Mouse (Mus musculus) hindbrain, postnatal 0 days (tissue): ENCODE data around the gene Smyd2. TPM values are rescaled to one million over a fixed set of nuclear protein-coding genes. Genes with fewer than 3 reads are reported as not detected.

ENCODE experiments used
- ATAC-seq: fragments of 200-750 bp; cut with Nextera tagmentation; 2 replicates; pipeline ENCODE4 v1.8.0; 2017; ENCODE audit warnings: mild to moderate bottlenecking, moderate TSS enrichment, moderate library complexity
- DNase-seq: peaks from one replicate; pipeline ENCODE4 v3.0.0-alpha.2; 2015; ENCODE audit warnings: low spot score
- H3K27ac ChIP-seq: fragments of 300-500 bp; sonication (generic); 2 replicates; pipeline ENCODE4 v1.5.1; 2014; ENCODE audit warnings: mild to moderate bottlenecking
- H3K27me3 ChIP-seq: fragments of 300-500 bp; sonication (generic); 2 replicates; pipeline ENCODE4 v1.6.1; 2014; ENCODE audit warnings: low read length, mixed read lengths; ENCODE audit not compliant: insufficient read depth
- H3K36me3 ChIP-seq: fragments of 300-500 bp; sonication (generic); 2 replicates; pipeline ENCODE4 v1.6.1; 2014; ENCODE audit warnings: low read length, mixed read lengths; ENCODE audit not compliant: insufficient read depth
- H3K4me1 ChIP-seq: fragments of 300-500 bp; sonication (generic); 2 replicates; pipeline ENCODE4 v1.6.1; 2014; ENCODE audit warnings: antibody characterized with exemption, low read length, mixed read lengths; ENCODE audit not compliant: insufficient read depth
- H3K4me2 ChIP-seq: fragments of 300-500 bp; sonication (generic); 2 replicates; pipeline ENCODE4 v1.6.1; 2014; ENCODE audit warnings: low read depth, mild to moderate bottlenecking, low read length, moderate library complexity, mixed read lengths
- H3K4me3 ChIP-seq: fragments of 300-500 bp; sonication (generic); 2 replicates; pipeline ENCODE4 v1.5.1; 2014; ENCODE audit warnings: low read length
- H3K9ac ChIP-seq: fragments of 300-500 bp; sonication (generic); replicated peaks from 2 replicates; pipeline ENCODE4 v1.6.1; 2014; ENCODE audit warnings: mild to moderate bottlenecking, low read length, moderate library complexity, mixed read lengths
- H3K9me3 ChIP-seq: fragments of 300-500 bp; sonication (generic); 2 replicates; pipeline ENCODE4 v1.6.1; 2016; ENCODE audit warnings: low read length, mixed read lengths
- CTCF ChIP-seq: IDR thresholded peaks from 2 replicates; pipeline ENCODE4 v1.5.1; 2016; ENCODE audit warnings: antibody characterized with exemption, control low read depth, low read depth
- WGBS: fragments of 180-500 bp; shearing (Covaris S2); extraction: QIAGEN DNeasy Blood & Tissue Kit; methylation state at CpG from one replicate; pipeline ENCODE4 v1.1.7; 2014; 5-methylcytosine and 5-hydroxymethylcytosine counted together
- polyA plus RNA-seq: library from polyadenylated mRNA; unstranded; fragments of >200 nt; fragmentation: Nextera tagmentation; extraction: Ambion mirVana; gene quantifications from 2 replicates; pipeline ENCODE4 v1.2.1, GENCODE M21; 2015
- total RNA-seq: library from RNA; depleted of rRNA; stranded (reverse); fragments of >200 nt; gene quantifications from 2 replicates; pipeline ENCODE4 v1.2.3, GENCODE M21; 2014

Gene Smyd2
- total and polyA plus RNA-seq, 2 experiments from 2014 or later, result 61.9 to 81.8 TPM

DNA sequence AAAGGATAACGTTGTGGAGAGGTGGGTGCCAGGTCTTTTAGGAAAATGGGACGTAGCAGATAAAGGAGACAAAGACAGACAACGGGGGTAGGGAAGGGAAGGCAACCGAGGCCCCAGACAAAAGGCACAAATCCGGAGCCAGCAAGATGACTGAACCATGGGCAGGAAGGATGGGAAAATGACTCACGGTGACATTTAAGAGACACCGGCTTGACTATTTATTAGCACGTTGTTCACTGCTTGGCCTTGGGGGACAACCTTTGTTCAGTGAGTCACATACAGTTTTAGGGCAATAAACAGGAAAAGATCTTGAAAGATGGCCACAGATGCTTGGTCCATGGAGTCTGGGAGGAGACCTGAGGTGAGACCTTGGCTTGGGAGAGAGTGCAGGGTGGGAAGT lies 24.0 kb upstream of the Smyd2 start:
- no peaks in the 10 kb centered on the region for H3K9me3 ChIP-seq
- H3K27ac ChIP-seq, result no peak overlapping the region
- no peak for TF ChIP-seq CTCF
- no peaks in the 10 kb centered on the region for H3K36me3 ChIP-seq
- H3K4me1 ChIP-seq, result no peaks in the 10 kb centered on the region
- no peak overlapping the region for H3K4me3 ChIP-seq
- no peak overlapping the region for H3K9ac ChIP-seq
- no peak for DNase-seq
- WGBS, result 84% methylated on average over 8 of the region's 8 CpGs
- no peak for ATAC-seq
- H3K4me2 ChIP-seq, result no peak overlapping the region
- H3K27me3 ChIP-seq, result no peaks in the 10 kb centered on the region

DNA sequence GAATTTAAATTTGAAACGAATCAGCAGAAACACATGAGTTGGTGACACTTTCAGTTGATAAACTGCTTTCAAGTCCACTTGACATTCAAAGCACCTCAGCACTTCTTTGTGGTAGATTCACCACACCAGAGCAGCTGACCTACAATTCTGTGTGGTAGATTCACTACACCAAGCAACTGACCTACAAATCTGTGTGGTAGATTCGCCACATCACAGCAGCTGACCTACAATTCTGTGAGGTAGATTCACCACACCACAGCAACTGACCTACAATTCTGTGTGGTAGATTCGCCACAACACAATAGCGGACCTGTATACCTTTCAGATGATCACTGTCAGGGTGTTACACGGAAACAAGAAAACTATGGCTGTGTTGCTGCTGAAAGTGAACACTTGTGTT lies 19.6 kb upstream of the Smyd2 start:
- Histone ChIP-seq H3K27me3 (no peaks in the 10 kb centered on the region), H3K27ac (no peak overlapping the region)
- WGBS, result 89% methylated on average over 5 of the region's 5 CpGs

GRCm38 (mm10) chr1:189936436-189937105 lies 14.4 kb upstream of the Smyd2 start:
- no peak for TF ChIP-seq CTCF
- Histone ChIP-seq H3K4me3 (no peak overlapping the region), H3K9me3 (no peaks in the 10 kb centered on the region), H3K27me3 (no peaks in the 10 kb centered on the region), H3K4me1 (no peaks in the 10 kb centered on the region), H3K27ac (no peak overlapping the region), H3K9ac (no peak overlapping the region), H3K36me3 (no peaks in the 10 kb centered on the region), H3K4me2 (no peak overlapping the region)
- ATAC-seq (no peak), DNase-seq (no peak)
- WGBS, result 84% methylated on average over 10 of the region's 10 CpGs

More for the DNA sequence above, 19.6 kb upstream of the Smyd2 start:
- no peak overlapping the region for H3K4me2 ChIP-seq
- DNase-seq, result no peak
- no peak overlapping the region for H3K9ac ChIP-seq
- no peak overlapping the region for H3K4me3 ChIP-seq
- ATAC-seq, result no peak
- no peaks in the 10 kb centered on the region for H3K4me1 ChIP-seq
- no peak for TF ChIP-seq CTCF
- no peaks in the 10 kb centered on the region for H3K36me3 ChIP-seq
- H3K9me3 ChIP-seq, result no peaks in the 10 kb centered on the region

GRCm38 (mm10) chr1:189933480-189934202 lies 11.5 kb upstream of the Smyd2 start:
- Histone ChIP-seq H3K27ac (no peak overlapping the region), H3K4me2 (no peak overlapping the region), H3K9me3 (no peaks in the 10 kb centered on the region), H3K36me3 (no peaks in the 10 kb centered on the region), H3K4me1 (no peaks in the 10 kb centered on the region), H3K4me3 (no peak overlapping the region), H3K9ac (no peak overlapping the region), H3K27me3 (no peaks in the 10 kb centered on the region)
- no peak for ATAC-seq
- no peak for TF ChIP-seq CTCF
- 76% methylated on average over 9 of the region's 9 CpGs for WGBS
- DNase-seq, result no peak

- Histone ChIP-seq H3K9me3 (no peaks in the 10 kb centered on the region), H3K9ac (no peak overlapping the region), H3K36me3 (no peaks in the 10 kb centered on the region), H3K4me3 (no peak overlapping the region), H3K27ac (no peak overlapping the region), H3K4me1 (no peaks in the 10 kb centered on the region), H3K4me2 (no peak overlapping the region), H3K27me3 (no peaks in the 10 kb centered on the region)
- TF ChIP-seq CTCF, result no peak
- DNase-seq (no peak), ATAC-seq (no peak)
- WGBS, result 53% methylated on average over 7 of the region's 7 CpGs
Measured at GRCm38 (mm10) chr1:189932976-189933375, 10.8 kb upstream of the Smyd2 start.

DNA sequence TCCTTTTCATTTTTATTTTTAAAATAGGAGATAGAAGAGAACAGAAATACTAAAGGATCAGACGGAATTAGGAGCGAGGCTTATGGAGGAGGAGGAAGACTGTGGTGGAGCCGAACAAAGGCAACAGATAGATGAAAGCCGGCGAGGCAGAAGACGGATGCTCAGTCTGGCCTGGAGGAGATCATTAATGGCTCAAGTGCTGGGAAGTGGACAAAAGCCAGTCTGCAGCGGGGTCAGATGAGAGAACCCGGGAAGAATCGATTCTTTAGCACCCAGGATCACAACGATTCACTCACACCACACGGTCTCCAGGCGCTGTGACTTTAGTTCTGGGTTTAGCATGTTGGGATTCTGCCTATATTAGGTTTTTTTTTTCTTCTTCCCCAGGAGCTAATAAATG lies 10.0 kb upstream of the Smyd2 start:
- Histone ChIP-seq H3K27me3 (no peaks in the 10 kb centered on the region), H3K4me1 (no peaks in the 10 kb centered on the region), H3K27ac (no peak overlapping the region), H3K36me3 (no peaks in the 10 kb centered on the region), H3K9ac (no peak overlapping the region), H3K4me2 (0 out of 2 replicates have a peak overlapping the region, but pooled peaks have one; percentile 16), H3K9me3 (no peaks in the 10 kb centered on the region), H3K4me3 (no peak overlapping the region)
- DNase-seq (no peak), ATAC-seq (no peak)
- TF ChIP-seq CTCF, result no peak
- WGBS, result 31% methylated on average over 12 of the region's 12 CpGs

DNA sequence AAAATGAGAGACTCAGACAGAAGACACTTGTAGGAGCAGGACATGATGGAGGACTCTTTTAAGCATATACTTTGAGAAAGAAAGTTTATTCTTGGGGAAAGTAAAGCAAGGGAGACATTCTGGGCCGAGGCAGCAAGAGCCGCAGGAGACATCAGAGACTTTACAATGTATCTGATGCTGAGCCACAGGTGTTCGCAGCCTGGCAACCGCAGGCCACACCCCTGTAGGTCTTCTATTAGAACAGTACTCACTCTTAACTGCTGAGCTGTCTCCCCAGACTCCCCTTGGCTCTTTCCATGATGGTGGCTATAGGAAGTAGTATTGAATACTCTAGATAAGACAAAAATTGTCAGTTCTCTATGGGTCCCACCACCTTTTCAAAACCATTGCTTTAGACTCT lies 7.7 kb upstream of the Smyd2 start:
- H3K27me3 ChIP-seq, result no peaks in the 10 kb centered on the region
- WGBS, result 48% methylated on average over 4 of the region's 4 CpGs
- ATAC-seq, result no peak
- no peak overlapping the region for H3K27ac ChIP-seq
- no peaks in the 10 kb centered on the region for H3K4me1 ChIP-seq
- no peak for TF ChIP-seq CTCF
- no peaks in the 10 kb centered on the region for H3K9me3 ChIP-seq
- no peak overlapping the region for H3K4me3 ChIP-seq
- no peak for DNase-seq
- no peaks in the 10 kb centered on the region for H3K36me3 ChIP-seq
- H3K4me2 ChIP-seq, result no peak overlapping the region
- no peak overlapping the region for H3K9ac ChIP-seq
